Mouse (Mus musculus) thymus, postnatal 25 days (tissue): Measurements from ENCODE around the gene Misp.
A peak's percentile ranks its signal among the peaks of the same experiment; 100 is the strongest.

Experiments used
- DNase-seq: peaks from one replicate; pipeline ENCODE4 v3.0.0; 2022

The Misp gene

DNA sequence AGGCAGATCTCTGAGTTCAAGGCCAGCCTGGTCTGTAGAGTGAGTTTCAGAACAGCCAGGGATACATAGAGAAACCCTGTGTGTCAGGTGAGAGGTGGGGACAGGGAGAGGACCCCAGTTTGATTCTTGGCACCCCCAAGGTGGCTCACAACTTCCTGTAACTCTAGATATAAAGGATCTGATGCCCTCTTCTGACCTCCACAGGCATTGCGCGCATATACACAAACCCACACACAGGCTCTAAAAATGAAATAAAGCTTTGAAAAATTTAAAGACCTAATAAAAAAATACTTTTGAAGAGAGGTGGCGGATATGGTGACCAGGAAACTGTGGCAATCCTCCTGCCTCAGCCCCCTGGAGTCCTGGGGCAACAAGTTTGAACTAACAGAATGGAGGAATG lies 24.9 kb upstream of the Misp start:
- DNase-seq = no peak

DNA sequence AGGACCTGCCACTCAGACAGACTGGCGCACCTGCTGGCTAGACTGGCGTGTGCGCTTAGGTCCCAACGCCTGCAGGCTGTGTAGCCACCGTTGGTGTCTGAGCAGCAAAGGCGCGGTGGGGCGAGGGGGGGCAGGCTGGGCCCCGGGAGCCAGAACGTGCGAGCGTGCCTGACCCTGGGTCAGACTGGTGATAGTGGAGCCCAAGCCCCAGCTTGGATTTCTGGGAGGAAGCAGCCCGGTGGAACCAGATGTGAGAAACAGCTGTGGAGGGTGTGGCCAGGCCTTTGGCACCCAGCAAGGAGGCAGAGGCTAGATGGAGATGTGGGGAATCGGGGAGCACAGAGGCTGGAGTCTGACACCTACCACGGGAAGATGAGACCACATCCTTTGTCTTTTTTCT lies 23.5 kb upstream of the Misp start:
- peak; percentile 39 for DNase-seq

DNA sequence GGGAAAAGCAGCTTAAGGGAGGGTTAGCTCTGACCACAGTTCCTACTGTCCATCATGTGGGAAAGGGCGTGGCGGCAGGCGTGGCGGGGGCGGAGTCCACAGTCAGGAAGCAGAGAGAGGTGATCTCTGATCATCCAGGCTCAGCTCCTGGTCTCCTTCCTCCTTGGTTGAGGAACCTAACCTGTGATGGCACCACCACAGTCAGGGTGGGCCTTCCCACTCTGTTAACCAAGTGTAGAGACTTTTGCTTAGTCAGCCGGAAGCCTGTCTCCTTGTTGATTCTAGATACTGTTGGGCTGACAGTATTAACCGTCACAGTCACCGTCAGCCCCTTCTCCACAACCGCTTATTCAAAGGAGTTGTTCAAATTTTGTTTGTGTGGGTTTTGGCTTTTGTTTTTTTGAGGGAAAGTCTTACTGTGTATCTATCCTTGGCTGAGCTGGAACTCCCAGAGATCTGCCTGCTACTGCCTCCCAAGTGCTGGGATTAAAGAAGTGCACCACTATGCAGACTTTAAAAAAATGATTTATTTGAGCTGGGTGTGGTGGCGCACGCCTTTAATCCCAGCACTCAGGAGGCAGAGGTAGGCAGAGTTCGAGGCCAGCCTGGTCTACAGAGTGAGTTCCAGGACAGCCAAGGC lies 22.4 kb upstream of the Misp start:
- no peak for DNase-seq

DNA sequence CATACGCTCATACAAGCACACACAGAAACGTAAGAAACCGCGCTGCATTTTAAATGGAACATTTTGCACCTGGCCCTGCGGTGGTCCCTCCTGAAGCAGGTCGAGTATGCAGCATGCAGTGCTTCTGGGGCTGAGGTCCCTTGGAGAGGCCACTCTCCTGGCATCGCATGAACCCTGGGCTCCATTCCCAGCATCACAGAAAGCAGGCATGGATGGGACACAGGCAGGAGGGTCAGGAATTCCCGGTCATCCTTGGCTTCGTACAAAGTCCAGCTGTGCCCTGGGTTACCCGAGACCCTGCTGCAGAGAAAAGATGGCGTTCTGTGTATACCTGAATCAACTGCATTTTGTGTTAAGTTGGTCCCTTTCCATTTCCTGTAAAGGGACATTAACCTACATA lies 20.3 kb upstream of the Misp start:
- DNase-seq = no peak

DNA sequence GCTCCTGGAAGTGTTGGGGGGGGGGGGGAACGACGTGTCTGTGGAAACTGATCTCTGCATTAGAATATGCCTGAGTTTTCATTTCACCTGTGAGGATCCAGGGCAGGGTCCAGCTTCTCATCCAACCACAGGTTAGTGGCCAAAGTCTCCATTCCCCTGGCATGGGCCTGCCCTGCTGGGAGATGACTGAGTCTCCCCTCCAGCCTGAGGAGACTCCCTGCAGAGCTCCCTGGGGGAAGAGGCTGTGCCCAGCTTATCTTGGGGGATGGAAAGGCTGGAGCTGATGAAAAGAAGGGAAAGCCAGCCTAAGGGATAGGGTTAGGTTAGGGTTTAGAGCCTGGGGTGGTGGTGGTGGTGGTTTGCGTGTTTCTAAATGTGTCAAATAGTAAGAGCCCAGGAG lies 19.0 kb upstream of the Misp start:
- no peak for DNase-seq

DNA sequence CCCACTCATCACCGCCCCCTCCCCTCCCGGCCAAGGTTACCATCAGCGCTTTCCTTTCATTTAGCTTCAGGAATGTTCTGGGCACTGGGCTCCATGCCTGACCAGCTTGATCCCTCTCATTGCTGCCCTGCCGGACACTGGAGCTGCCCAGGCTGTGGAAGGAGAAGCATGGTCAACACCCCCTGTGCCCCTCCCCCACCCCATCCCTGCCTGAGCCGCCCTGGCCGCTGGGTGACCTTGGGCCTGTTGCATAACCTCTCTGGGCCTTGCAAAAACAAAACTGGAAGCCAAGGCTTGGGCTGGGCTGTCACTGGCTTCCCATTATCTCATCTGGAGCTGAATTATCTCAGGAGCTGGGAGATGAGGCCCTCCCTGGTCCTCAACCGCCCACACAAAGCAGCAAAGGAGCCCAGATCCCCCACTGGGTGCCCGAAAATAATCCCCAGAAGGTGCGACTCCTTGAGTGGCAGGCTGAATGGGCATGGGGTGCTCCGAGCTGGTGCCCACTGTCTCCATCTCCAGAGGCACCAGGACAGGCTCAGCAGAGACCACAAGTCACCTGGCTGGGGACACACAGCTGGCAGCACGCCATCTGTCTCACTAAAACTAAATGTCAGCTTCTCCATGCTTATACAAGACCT lies 18.3 kb upstream of the Misp start:
- DNase-seq = no peak

DNA sequence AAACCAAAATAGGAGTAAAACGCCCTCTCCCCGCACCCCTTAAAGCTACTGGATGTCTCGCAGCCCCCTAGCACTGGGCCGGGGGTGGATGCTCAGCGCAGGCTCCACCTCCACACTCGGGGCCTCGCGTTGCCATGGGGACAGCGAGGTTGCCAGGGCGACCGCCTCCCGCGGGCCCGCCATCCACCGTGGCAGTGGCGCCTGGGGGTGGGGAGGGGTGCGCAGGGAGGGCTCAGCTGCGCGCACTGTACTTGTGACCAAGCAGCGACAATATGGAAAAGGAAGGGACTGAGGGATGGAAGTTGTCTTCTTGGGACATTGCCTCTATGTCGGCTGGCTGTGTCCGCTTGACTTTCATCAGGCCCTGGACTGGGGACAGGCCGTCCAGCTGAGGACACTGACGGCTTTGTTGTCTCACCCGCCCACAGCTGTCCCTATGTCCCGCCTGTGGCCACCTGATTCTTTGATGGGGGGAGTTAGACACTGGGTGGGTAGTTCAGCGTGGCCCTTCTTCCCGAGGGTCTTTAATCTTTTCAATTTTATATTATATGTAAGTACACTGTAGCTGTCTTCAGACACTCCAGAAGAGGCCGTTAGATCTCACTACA lies 17.0 kb upstream of the Misp start:
- DNase-seq = no peak

DNA sequence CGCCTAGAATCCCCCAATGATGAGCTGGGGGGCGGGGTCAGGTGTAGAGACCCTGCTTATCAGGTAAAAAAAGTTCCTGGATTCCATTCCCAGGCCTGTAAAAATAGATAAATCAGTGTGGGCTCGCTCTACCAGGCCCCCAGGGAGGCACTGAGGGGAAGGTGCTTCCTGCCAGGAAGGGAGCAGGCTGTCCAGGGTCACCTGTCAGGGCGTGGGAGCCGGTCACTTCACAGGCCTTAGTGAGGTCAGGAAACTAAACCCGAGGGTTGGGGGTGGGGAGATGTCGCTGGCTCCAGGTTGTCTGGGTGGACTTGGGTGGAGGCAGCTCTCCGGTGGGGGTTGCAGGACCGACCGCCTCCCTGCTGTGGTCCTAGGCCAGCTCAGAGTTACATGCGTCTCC lies 15.2 kb upstream of the Misp start:
- DNase-seq = no peak

DNA sequence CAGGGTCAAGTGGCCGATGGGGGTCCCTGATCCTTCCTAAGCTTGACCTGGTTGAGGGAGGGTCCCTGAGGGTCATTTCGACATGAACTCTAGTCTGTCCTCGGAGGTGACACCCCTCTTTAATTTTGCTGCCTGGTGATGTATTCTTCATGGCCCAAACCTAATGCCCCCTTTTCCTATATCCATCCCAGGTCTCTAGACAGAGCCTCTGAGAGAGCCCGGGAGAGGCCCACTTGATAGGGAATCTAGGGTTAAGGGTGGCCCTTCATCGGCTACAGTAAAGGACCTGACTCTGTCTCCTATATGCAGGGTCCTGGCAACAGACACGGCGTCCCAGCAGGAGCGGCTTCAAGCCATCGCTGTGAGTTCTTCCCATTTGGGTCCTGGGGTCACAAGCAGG lies 14.5 kb upstream of the Misp start:
- no peak for DNase-seq

DNA sequence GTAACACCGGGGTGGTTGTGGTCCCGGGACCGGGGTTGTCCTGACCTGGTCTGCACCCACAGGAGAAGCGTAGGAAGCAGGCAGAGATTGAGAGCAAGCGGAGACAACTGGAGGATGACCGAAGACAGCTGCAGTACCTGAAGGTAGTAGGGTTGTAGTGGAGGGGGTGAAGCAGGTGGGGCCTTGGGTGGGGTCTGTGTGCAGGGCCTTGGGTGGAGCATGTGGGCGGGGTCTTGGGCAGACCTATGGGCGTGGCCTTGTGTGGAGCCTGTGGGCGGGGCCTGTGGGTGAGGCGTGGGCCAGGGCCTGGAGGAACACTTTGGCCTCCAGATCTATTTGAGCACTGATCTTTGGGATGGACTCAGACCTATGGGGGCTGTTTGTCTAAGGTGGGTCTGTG lies 13.8 kb upstream of the Misp start:
- no peak for DNase-seq

DNA sequence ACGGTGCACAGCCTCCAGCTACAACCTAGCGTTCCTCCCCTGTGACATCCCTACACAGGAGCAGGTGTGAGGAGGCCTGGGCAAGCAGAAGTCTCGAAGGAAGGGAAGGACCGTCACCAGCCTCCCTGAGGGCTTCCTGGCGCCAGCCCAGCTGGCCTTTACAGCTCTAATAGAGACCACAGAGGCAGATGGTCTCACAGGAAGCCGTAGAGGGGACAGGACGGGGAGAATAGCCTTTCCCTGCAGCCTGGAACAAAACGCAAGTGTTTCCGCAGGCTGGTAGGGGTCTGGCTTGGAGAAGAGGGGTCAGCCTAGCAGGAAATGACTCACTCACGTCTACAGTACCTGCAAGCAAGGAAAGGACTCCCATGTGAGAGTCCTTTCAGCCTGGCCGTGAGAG lies 13.0 kb upstream of the Misp start:
- no peak for DNase-seq

DNA sequence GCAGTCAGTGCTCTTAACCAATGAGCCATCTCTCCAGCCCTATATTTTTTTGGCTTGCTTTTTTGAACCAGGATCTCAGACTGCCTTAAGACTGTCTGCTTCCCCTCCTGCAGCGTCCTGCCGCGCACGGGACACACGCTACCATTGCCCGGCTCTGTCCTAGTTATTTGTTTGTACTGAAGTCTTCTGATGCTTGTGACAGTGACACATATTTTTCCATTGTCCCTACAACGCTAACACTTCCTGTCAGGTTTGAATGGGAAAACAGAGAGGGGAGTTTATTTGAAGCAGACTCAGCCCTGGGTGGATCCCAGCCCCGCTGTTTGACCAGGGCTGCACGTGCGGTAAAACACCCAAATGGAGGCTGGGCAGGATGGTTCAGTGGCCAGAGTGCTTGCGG lies 12.1 kb upstream of the Misp start:
- no peak for DNase-seq

DNA sequence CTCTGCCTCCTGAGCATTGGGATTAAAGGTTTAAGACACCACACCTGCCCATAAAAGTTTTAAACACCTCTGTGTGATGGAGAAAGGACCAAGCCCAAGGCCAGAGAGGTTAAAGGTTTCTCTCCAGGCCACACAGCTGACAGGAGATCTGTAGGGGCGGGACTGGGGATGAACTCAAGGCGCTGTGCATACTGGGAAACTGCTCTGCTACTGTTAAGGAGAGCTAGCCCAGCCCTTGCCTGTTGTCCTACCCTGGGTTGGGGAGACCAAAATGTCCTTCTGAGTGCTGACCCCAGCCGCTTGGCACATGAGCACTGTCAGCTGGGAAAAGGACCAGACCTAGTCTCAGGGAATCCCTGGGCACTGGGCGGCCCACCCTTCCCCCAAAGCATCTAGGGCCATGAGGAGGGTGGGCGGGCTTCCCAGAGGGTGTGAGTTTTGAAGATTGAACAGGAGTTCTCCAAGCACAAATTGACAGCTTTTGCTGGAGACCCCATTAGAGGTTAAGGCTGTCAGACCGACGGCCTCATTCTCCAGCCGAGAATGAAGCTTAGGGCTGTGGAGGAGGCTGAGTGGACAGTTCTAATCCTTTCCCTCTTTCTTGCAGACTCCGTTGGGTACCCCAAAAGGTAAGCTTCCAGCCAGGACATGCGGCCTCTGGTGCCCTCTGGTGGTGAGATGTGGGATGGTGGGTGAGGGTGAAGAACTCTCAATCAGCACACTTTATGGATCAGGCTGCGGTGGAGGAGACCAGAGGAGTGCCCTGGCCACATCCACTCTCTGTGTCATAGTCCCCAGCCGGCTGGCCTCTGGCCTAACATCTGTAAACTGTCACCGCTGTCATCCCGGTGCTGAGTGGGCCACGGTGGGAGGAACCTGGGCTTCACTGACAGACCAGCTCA lies 8.8 kb upstream of the Misp start:
- peak; percentile 91 for DNase-seq

DNA sequence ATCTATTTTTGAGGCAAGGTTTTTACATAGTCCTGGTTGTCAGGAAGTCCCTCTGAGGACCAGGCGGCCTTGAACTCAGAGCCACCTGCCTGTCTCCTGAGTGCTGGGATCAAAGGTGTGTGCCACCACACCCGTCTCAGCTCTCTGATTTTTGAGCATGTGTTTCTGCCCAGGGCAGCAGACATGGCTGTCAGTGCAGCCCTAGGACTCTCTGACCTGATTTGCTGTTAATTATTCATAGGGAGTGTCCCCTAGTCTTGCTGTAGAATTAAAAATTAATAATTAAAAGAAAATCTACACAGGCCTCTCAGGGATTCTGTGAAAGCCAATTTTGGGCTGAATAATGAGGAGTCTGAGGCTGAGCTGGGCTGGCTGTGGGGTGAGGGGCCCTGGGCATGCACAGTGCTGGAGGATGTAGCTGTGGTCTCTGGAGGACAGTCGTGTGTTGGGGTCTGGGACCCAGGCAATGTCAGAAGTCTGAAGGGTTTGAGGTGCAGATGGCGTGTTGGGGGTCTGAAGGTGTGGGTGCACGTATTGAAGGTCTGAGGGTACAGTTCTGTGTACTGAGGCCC lies 6.4 kb upstream of the Misp start:
- DNase-seq = no peak

DNA sequence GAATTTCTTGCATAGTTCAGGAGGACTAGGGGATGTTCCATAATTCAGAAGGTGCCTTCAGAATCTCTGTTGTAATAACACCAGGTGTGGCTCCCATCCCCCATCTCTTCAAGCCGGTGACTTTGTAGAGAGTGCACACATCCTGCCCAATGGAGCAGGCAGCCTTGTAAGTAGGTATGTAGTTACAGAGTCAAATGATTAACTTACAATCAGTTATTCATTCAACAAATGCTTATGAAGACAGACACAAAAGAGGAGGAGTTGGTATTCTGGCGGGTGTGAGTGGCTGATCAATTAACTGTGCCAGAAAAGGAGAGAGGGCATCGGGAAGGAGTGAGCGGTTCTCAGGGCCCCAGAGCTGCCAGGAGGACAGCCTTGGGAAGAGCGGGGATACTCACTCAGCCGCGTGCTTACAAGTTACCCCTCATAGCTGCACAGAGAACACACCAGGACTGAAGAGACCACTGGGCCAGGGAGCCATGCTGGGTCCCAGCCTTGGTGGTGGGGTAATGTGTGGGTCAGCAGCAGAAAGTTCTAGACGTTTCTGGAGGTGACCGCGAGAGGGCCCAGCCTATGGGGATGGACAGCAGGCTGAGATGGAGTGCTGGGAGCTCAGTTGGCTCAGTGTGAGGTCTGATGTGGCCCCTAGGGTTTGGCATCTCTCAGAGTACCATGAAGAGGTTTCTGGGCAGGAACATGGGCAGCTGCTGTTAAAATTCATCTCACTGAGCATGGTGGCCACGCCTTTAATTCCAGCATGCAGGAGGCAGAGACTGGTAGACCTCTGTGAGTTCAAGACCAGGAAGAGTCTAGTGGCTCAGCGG lies 4.9 kb upstream of the Misp start:
- DNase-seq = no peak

DNA sequence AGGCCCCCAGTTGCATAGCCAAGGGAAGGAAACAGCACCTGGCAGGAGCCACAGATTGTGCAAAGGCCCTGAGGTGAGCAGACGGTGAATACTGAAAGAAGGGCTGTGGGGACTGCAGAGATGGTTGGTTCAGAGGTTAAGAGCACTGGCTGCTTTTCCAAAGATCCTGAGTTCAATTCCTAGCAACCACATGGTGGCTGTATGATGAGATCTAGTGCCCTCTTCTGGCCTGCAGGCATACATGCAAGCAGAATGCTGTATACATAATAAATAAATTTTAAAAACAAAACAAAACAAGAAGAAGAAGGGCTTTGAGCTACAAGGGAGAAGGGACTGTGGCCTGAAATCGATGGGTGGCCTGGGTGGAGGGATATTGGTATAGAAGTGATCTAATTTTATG lies 3.7 kb upstream of the Misp start:
- DNase-seq = no peak

DNA sequence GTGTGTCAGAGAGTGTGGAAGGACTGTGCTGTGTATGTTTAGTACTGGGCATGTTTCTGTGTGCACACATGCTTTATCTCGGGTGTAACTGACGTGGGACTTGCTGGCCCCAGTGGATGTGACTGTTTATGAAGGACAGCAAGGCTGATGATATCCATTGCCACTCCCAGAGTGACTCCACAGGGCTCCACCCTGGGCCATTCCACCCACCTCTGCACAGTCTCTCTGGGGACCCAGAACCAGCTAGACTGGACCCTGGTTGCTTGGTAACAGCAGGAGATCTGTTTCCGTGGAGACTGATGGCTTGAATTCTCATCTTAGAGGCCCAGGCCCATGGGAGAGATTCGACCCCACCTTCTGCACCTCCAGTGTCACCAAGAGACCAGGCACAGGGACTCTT lies 2.6 kb upstream of the Misp start:
- DNase-seq = no peak

DNA sequence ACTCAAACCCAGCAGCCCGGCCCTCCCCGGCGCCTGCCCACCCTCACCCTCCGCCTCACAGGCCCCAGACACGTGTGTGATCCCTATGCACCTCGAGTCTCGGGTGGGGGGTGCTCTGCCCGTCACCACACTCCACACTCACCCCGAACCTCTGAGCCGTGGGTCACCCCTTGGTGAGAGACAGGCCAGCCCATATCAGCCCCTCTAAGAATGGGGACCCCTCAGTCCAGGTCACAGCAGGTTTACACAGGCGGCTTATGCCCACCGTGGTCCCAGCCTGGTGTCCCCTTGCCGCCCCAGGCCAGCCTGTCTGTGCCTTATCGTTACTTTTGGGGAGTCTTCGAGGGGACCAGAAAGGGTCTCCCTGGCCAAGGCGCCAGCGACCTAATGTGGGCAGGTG lies 1.2 kb upstream of the Misp start:
- no peak for DNase-seq

DNA sequence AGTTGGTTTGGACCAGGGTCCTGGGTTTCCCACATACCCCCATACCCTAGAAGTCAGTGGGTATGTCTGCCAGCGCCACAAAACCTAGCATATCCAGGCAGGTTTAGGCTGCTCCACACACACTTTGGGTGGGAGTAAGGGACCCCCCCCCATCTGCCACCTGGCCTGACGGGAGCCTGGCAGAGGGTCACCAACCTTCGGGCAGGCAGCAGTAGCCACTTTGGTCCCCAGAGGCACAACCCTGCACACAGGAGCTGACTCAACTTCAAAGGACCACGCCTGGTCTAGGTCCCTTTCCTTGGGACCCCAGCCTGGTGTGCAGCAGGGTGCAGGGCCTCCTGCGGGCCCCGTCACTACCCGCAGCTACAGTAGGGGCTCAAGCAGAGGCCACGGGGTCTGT lies 512 bp upstream of the Misp start:
- DNase-seq = no peak

DNA sequence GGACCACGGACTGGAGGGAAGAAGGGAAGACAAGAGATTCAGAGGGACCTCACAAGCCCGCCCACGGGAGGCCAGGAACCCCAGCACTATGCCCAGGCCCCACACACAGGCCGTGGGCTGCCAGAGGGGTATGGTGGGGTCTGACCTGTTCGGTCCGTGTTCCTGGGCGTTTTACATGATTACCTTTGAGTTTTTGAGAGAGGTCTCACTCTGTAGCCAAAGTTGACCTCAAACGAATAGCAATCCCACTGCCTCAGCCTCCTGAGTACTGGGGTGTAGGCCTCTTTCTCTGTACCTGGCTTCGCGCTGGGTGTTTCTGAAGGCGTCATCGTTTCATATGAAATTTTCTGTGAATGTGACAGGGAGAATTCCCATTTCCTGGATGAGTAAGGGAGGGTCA lies 942 bp downstream of the Misp start:
- no peak for DNase-seq

DNA sequence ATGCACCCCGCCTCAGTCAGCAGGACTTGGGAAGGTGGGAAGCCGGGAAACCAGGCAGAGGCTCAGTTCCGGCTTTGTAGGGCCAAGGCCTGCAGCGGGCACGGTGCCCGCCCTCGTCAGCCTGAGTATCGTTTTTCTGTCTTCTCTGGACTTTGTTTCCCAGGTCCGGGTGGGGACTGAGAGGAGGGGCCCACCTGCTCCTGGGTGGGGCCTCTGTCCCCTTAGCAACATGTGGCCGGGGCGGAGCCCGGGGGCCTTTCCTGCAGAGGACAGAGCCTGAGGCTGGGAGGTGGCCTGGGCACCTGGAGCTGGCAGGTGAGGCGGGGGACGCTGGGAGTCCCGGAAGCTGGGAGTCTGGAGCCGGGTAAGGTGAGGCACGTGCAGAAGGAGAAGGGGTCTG lies 1.6 kb downstream of the Misp start:
- no peak for DNase-seq

DNA sequence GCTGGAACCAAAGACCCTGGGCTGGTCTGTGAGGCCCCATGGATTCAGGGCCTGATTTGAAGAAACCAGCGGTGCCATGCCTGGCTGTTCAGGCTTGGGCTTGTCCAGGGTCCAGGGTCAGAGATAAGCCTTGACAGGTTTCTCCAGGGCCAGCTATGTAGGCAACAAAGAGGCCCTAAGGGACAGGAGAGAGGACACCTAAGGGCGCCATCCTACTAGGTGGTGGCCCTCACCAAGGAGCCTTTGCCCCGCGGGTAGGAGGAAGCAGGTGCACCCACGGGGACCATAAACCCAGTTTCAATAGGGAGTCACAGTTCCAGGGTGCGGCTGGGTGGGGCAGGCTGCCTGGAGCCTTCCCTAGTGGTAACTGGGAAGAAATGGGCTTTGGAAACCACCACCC lies 2.2 kb downstream of the Misp start:
- no peak for DNase-seq

DNA sequence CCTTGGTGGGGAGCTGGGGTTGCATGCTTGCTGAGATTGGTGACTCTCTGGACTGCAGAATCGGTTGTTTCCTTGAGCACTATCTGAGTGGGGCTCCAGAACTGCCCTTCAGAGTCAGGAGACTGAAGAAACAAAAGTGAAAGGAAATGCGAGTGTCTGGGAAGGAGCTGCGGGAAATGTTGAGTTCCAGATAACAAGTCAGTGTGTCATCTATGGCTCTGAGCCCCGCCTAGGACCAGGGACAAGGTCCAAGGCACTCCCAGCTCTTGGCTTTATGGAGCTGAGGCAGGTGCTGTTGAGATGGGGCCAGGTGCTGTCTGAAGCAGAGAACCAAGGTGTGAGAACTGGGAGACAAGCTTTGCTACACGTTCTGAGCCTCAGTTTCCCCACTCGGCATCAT lies 3.6 kb downstream of the Misp start:
- DNase-seq = no peak
